Mouse (Mus musculus) hindbrain, embryonic 16.5 days (tissue): ENCODE results near the gene Chid1. TPM values are rescaled to one million over a fixed set of nuclear protein-coding genes. Genes with fewer than 3 reads are reported as not detected.
A peak's percentile ranks its signal among the peaks of the same experiment; 100 is the strongest.

Experiments
- ATAC-seq: fragments of 200-750 bp; cut with Nextera tagmentation; 2 replicates; pipeline ENCODE4 v1.8.0; 2017; ENCODE audit warnings: moderate TSS enrichment, moderate library complexity
- H3K27ac ChIP-seq: fragments of 300-500 bp; sonication (generic); 2 replicates; pipeline ENCODE4 v1.5.1; 2014; ENCODE audit warnings: low read depth, mild to moderate bottlenecking, control low read depth, low read length, moderate library complexity
- H3K27me3 ChIP-seq: fragments of 300-500 bp; sonication (generic); replicated peaks from 2 replicates; pipeline ENCODE4 v1.6.1; 2014; ENCODE audit warnings: low read length; ENCODE audit not compliant: control insufficient read depth, insufficient read depth
- H3K36me3 ChIP-seq: fragments of 300-500 bp; sonication (generic); 2 replicates; pipeline ENCODE4 v1.6.1; 2014; ENCODE audit warnings: mild to moderate bottlenecking, low read length, moderate library complexity, mixed read lengths; ENCODE audit not compliant: control insufficient read depth, insufficient read depth
- H3K4me1 ChIP-seq: fragments of 300-500 bp; sonication (generic); 2 replicates; pipeline ENCODE4 v1.6.1; 2014; ENCODE audit warnings: low read depth, low read length; ENCODE audit not compliant: control insufficient read depth, insufficient read depth
- H3K4me2 ChIP-seq: fragments of 300-500 bp; sonication (generic); 2 replicates; pipeline ENCODE4 v1.6.1; 2014; ENCODE audit warnings: mild to moderate bottlenecking, low read length, control low read depth, moderate library complexity
- H3K4me3 ChIP-seq: fragments of 300-500 bp; sonication (generic); 2 replicates; pipeline ENCODE4 v1.5.1; 2014; ENCODE audit warnings: mild to moderate bottlenecking, low read length, control low read depth, moderate library complexity
- H3K9ac ChIP-seq: fragments of 300-500 bp; sonication (generic); 2 replicates; pipeline ENCODE4 v1.6.1; 2014; ENCODE audit warnings: low read depth, mild to moderate bottlenecking, control low read depth, low read length, moderate library complexity
- H3K9me3 ChIP-seq: fragments of 300-500 bp; sonication (generic); 2 replicates; pipeline ENCODE4 v1.6.1; 2014; ENCODE audit warnings: mild to moderate bottlenecking, low read length, moderate library complexity; ENCODE audit not compliant: control insufficient read depth
- WGBS: fragments of 180-500 bp; shearing (Covaris S2); extraction: QIAGEN DNeasy Blood & Tissue Kit; methylation state at CpG from one replicate; pipeline ENCODE4 v1.1.7; 2014; 5-methylcytosine and 5-hydroxymethylcytosine counted together
- polyA plus RNA-seq: library from polyadenylated mRNA; unstranded; fragments of >200 nt; fragmentation: Nextera tagmentation; extraction: Ambion mirVana; gene quantifications from 2 replicates; pipeline ENCODE4 v1.2.1, GENCODE M21; 2015

Gene Chid1
- polyA plus RNA-seq, 1 experiment from 2014 or later: 56.7 TPM

GRCm38 (mm10) chr7:141457986-141458660, 81.5 kb downstream of the Chid1 start:
- whole genome bisulfite sequencing: 77% methylated on average over 15 of the region's 15 CpGs
- H3K27ac ChIP-seq: no peak overlapping the region

GRCm38 (mm10) chr7:141457236-141457635, 82.4 kb downstream of the Chid1 start:
- H3K9ac ChIP-seq: no peak overlapping the region
- peaks cover 18% of the 10 kb centered on the region for H3K4me1 ChIP-seq
- H3K4me3 ChIP-seq: no peak overlapping the region
- H3K27ac ChIP-seq: no peak overlapping the region
- ATAC-seq: no peak
- peaks cover 18% of the 10 kb centered on the region for H3K27me3 ChIP-seq
- no peaks in the 10 kb centered on the region for H3K9me3 ChIP-seq
- no peak overlapping the region for H3K4me2 ChIP-seq
- H3K36me3 ChIP-seq: peaks cover 4% of the 10 kb centered on the region; the same call in 1 of the 2 replicates
- 93% methylated on average over 14 of the region's 14 CpGs for WGBS

More at GRCm38 (mm10) chr7:141457986-141458660, 81.5 kb downstream of the Chid1 start:
- Histone ChIP-seq H3K4me3 (no peak overlapping the region), H3K9me3 (no peaks in the 10 kb centered on the region), H3K36me3 (peaks cover 3% of the 10 kb centered on the region; the same call in 1 of the 2 replicates), H3K9ac (no peak overlapping the region), H3K4me2 (no peak overlapping the region), H3K27me3 (peaks cover 26% of the 10 kb centered on the region), H3K4me1 (peaks cover 18% of the 10 kb centered on the region)
- no peak for ATAC-seq

GRCm38 (mm10) chr7:141456739-141457138, 82.9 kb downstream of the Chid1 start:
- no peak overlapping the region; the same call in 1 of the 2 replicates for H3K9ac ChIP-seq
- H3K4me1 ChIP-seq: peaks cover 13% of the 10 kb centered on the region
- peaks cover 9% of the 10 kb centered on the region; the same call in 1 of the 2 replicates for H3K36me3 ChIP-seq
- WGBS: 89% methylated on average over 6 of the region's 6 CpGs
- H3K9me3 ChIP-seq: no peaks in the 10 kb centered on the region
- no peak for ATAC-seq
- peak overlapping the region; percentile 92; the same call in 1 of the 2 replicates for H3K4me2 ChIP-seq
- H3K4me3 ChIP-seq: no peak overlapping the region
- peaks cover 13% of the 10 kb centered on the region for H3K27me3 ChIP-seq
- H3K27ac ChIP-seq: no peak overlapping the region

- Histone ChIP-seq H3K9me3 (no peaks in the 10 kb centered on the region), H3K9ac (peak overlapping the region; percentile 81), H3K36me3 (peaks cover 18% of the 10 kb centered on the region), H3K27ac (peak overlapping the region; percentile 72), H3K4me3 (peak overlapping the region; percentile 81), H3K4me1 (peaks cover 10% of the 10 kb centered on the region), H3K27me3 (peaks cover 5% of the 10 kb centered on the region), H3K4me2 (peak overlapping the region; percentile 92)
- peak; percentile 35 for ATAC-seq
- WGBS: 1% methylated on average over 22 of the region's 23 CpGs
These were observed 83.9 kb downstream of the Chid1 start for GRCm38 (mm10) chr7:141455610-141456314.

GRCm38 (mm10) chr7:141454967-141455551, 84.6 kb downstream of the Chid1 start, which contains the start of gene Pnpla2:
TSS of gene Pnpla2 (plus strand) at chr7:141455198.
- peaks cover 22% of the 10 kb centered on the region for H3K36me3 ChIP-seq
- under 1% methylated on average over 42 of the region's 45 CpGs for WGBS
- H3K27ac ChIP-seq: peak within 1 kb of the TSS; percentile 72
- H3K9me3 ChIP-seq: no peaks in the 10 kb centered on the region
- peak within 1 kb of the TSS; percentile 81 for H3K9ac ChIP-seq
- peaks cover 10% of the 10 kb centered on the region for H3K4me1 ChIP-seq
- H3K4me3 ChIP-seq: peak within 1 kb of the TSS; percentile 81
- peak; percentile 81 for ATAC-seq
- no peaks in the 10 kb centered on the region; the same call in none of the 2 replicates for H3K27me3 ChIP-seq
- peak within 1 kb of the TSS; percentile 92 for H3K4me2 ChIP-seq

GRCm38 (mm10) chr7:141453636-141454035, 86.0 kb downstream of the Chid1 start:
- Histone ChIP-seq H3K9ac (no peak overlapping the region), H3K4me3 (no peak overlapping the region), H3K4me2 (no peak overlapping the region), H3K27ac (no peak overlapping the region), H3K27me3 (no peaks in the 10 kb centered on the region), H3K36me3 (peaks cover 22% of the 10 kb centered on the region), H3K9me3 (no peaks in the 10 kb centered on the region), H3K4me1 (peaks cover 15% of the 10 kb centered on the region)
- no peak for ATAC-seq
- WGBS: 87% methylated on average over 2 of the region's 2 CpGs

GRCm38 (mm10) chr7:141451928-141452327, 87.7 kb downstream of the Chid1 start:
- no peaks in the 10 kb centered on the region for H3K9me3 ChIP-seq
- no peak overlapping the region for H3K9ac ChIP-seq
- peaks cover 21% of the 10 kb centered on the region for H3K4me1 ChIP-seq
- H3K27me3 ChIP-seq: no peaks in the 10 kb centered on the region
- peaks cover 22% of the 10 kb centered on the region for H3K36me3 ChIP-seq
- no peak overlapping the region for H3K4me3 ChIP-seq
- H3K4me2 ChIP-seq: no peak overlapping the region
- ATAC-seq: no peak
- no peak overlapping the region for H3K27ac ChIP-seq

GRCm38 (mm10) chr7:141447110-141447991, 92.3 kb downstream of the Chid1 start, which contains the start of gene Rplp2:
TSS of gene Rplp2 (plus strand) at chr7:141447370.
- Histone ChIP-seq H3K36me3 (peaks cover 22% of the 10 kb centered on the region), H3K9me3 (no peaks in the 10 kb centered on the region), H3K27ac (peak within 1 kb of the TSS; percentile 92), H3K4me3 (peak within 1 kb of the TSS; percentile 76), H3K4me1 (peaks cover 22% of the 10 kb centered on the region), H3K9ac (peak within 1 kb of the TSS; percentile 77), H3K4me2 (peak within 1 kb of the TSS; percentile 80), H3K27me3 (no peaks in the 10 kb centered on the region)
- peak; percentile 94 for ATAC-seq
- WGBS: under 1% methylated on average over 63 of the region's 63 CpGs
